Mouse (Mus musculus): ENCODE measurements at regions not wholly inside any gene's neighbourhood (a gene's known extent, or its start where the extent isn't known, plus 50 kb on each side); places are given as distances from the start of the nearest gene placed in this dataset.

- TF ChIP-seq POLR2AphosphoS5 (IDR thresholded peaks at IDR 0.05; ENCODE audit: insufficient replicate concordance, low read depth, low read length) (no peak), CTCF (IDR thresholded peaks at IDR 0.05; ENCODE audit: low read depth, low read length) (no peak), GATA1 (IDR thresholded peaks at IDR 0.05; ENCODE audit: borderline replicate concordance, low read length) (no peak)
Observed at GRCm38 (mm10) chr13:92940610-92941009, 96.0 kb downstream of the Mtx3 start.

Measured in G1E (cell line).